Comparison of ENCODE assay signal across 27 mouse cellular contexts in the genomic region with DNA sequence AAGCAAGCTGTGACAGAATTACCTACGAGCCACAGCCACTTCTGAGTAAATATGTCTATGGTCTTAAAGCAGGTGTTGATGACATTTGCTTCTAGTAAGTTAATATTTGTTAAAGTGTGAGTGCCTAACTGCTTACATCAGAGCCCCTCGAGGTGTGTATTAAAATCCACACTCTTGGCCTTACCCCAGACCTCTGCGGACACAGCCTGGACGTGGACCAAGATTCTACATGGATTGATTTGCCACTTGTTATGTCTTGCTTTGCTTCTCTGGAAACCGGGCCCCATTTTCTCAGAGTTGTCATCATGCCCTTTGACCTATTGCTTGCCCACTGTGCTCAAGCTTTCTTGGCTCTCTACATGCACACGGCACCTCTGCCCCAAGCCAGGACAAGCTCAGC.
DNase-seq lines count a peak whose midpoint lies in the region; ATAC-seq and TF ChIP-seq lines count a peak whose summit lies in the region.
"Had no signal": no experiment of that assay in that cellular context is flagged by ENCODE, and none has a peak within 500 bp of the region (broad histone marks: within the 10 kb centered on the region; RNA-seq: fewer than 3 reads in every experiment).

No protein-coding gene starts in this region.

- no peak for TF ChIP-seq POLR2A in kidney, adult 2 months (IDR thresholded peaks at IDR 0.05; ENCODE audit: low read depth, low read length)
- no peak for TF ChIP-seq POLR2A in lung, adult 2 months (IDR thresholded peaks at IDR 0.05; ENCODE audit: borderline replicate concordance, extremely low read depth, low read depth, low read length)

- no peaks in the 10 kb centered on the region; the same call in 1 of the 2 replicates for H3K36me3 ChIP-seq in kidney, adult 2 months (ENCODE audit: control insufficient read depth, insufficient read depth, low read length)
- 0 out of 2 replicates have a peak, but pooled peaks cover 3% of the 10 kb centered on the region for H3K36me3 ChIP-seq in lung, embryonic 14.5 days (ENCODE audit: insufficient read depth)
- H3K36me3 ChIP-seq in midbrain, embryonic 11.5 days (ENCODE audit: control insufficient read depth, insufficient read depth, low read length) = no peaks in the 10 kb centered on the region
- no peaks in the 10 kb centered on the region for H3K36me3 ChIP-seq in midbrain, embryonic 10.5 days
- H3K36me3 ChIP-seq: embryonic facial prominence, embryonic 12.5 days; embryonic facial prominence, embryonic 15.5 days; forebrain, embryonic 15.5 days; G1E; heart, embryonic 12.5 days; heart, embryonic 15.5 days; hindbrain, embryonic 10.5 days; hindbrain, embryonic 13.5 days had no signal

- H3K4me3 ChIP-seq in kidney, adult 2 months (ENCODE audit: insufficient read depth, low read depth, low read length) = no peak overlapping the region
- no peak overlapping the region for H3K4me3 ChIP-seq in lung, embryonic 14.5 days (ENCODE audit: low read depth, low read length)
- H3K4me3 ChIP-seq in lung, adult 2 months (replicated peaks; ENCODE audit: extremely low read depth, low read depth, low read length) = no peak overlapping the region
- H3K4me3 ChIP-seq in midbrain, embryonic 11.5 days (ENCODE audit: low read depth, low read length) = no peak overlapping the region
- H3K4me3 ChIP-seq in midbrain, embryonic 10.5 days = no peak overlapping the region
- H3K4me3 ChIP-seq: embryonic facial prominence, embryonic 12.5 days; embryonic facial prominence, embryonic 15.5 days; forebrain, embryonic 15.5 days; heart, embryonic 12.5 days; heart, embryonic 15.5 days; hindbrain, embryonic 10.5 days; hindbrain, embryonic 13.5 days had no signal

- no peak overlapping the region for H3K9ac ChIP-seq in lung, embryonic 14.5 days
- no peak overlapping the region for H3K9ac ChIP-seq in midbrain, embryonic 11.5 days (ENCODE audit: low read length)
- H3K9ac ChIP-seq: embryonic facial prominence, embryonic 12.5 days; embryonic facial prominence, embryonic 15.5 days; forebrain, embryonic 15.5 days; heart, embryonic 12.5 days; heart, embryonic 15.5 days; hindbrain, embryonic 13.5 days had no signal

- peaks cover 3% of the 10 kb centered on the region for H3K4me1 ChIP-seq in kidney, adult 2 months (ENCODE audit: control insufficient read depth, insufficient read depth, low read length)
- no peaks in the 10 kb centered on the region for H3K4me1 ChIP-seq in lung, embryonic 14.5 days (ENCODE audit: insufficient read depth)
- H3K4me1 ChIP-seq in lung, adult 2 months (ENCODE audit: control insufficient read depth, insufficient read depth, low read length) = peaks cover 2% of the 10 kb centered on the region; the same call in 1 of the 2 replicates
- H3K4me1 ChIP-seq in midbrain, embryonic 11.5 days (ENCODE audit: control insufficient read depth, insufficient read depth, low read length) = peaks cover 4% of the 10 kb centered on the region
- peaks cover 13% of the 10 kb centered on the region for H3K4me1 ChIP-seq in midbrain, embryonic 10.5 days

- DNase-seq in kidney, adult 2 months = peak; percentile 23
- DNase-seq in kidney, adult 9 months = no peak
- DNase-seq in lung, embryonic 14.5 days = peak; percentile 5
- DNase-seq in lung, adult 2 months = no peak
- peak; percentile 54 for DNase-seq in midbrain, embryonic 11.5 days (ENCODE audit: low spot score, missing footprints)
- DNase-seq in midbrain, embryonic 10.5 days (ENCODE audit: low spot score) = no peak
- DNase-seq in ovary, postnatal 14 days (ENCODE audit: low spot score) = no peak
- DNase-seq: adrenal gland, adult 2 months; adrenal gland, postnatal 14 days; B cell, adult 2 months; cerebellum, adult 11 months; cerebellum, adult 2 months; cerebellum, adult 9-11 months; cerebellum, postnatal 25 days; gastrocnemius, postnatal 25 days; heart, adult 18-20 months; heart, postnatal 10 days; heart, postnatal 36 days had no signal

- WGBS in kidney, adult 2 months = 45% methylated on average over 6 of the region's 6 CpGs
- 52% methylated on average over 6 of the region's 6 CpGs for WGBS in lung, embryonic 14.5 days
- WGBS in lung, adult 2 months = 66% methylated on average over 6 of the region's 6 CpGs
- WGBS in midbrain, embryonic 11.5 days = 64% methylated on average over 6 of the region's 6 CpGs
- WGBS in midbrain, embryonic 10.5 days = 67% methylated on average over 6 of the region's 6 CpGs

- no peaks in the 10 kb centered on the region for H3K9me3 ChIP-seq in lung, embryonic 14.5 days (ENCODE audit: low read depth, low read length)
- H3K9me3 ChIP-seq in midbrain, embryonic 11.5 days (ENCODE audit: control insufficient read depth, low read length) = no peaks in the 10 kb centered on the region
- no peaks in the 10 kb centered on the region for H3K9me3 ChIP-seq in midbrain, embryonic 10.5 days (replicated peaks)
- H3K9me3 ChIP-seq: embryonic facial prominence, embryonic 12.5 days; embryonic facial prominence, embryonic 15.5 days; forebrain, embryonic 15.5 days; G1E; heart, embryonic 12.5 days; heart, embryonic 15.5 days; hindbrain, embryonic 10.5 days; hindbrain, embryonic 13.5 days had no signal

- no peaks in the 10 kb centered on the region for H3K27me3 ChIP-seq in kidney, adult 2 months (replicated peaks; ENCODE audit: control insufficient read depth, insufficient read depth, low read length)
- no peaks in the 10 kb centered on the region for H3K27me3 ChIP-seq in lung, embryonic 14.5 days (ENCODE audit: insufficient read depth, low read length)
- H3K27me3 ChIP-seq in midbrain, embryonic 11.5 days (ENCODE audit: control insufficient read depth, insufficient read depth, low read length) = no peaks in the 10 kb centered on the region
- H3K27me3 ChIP-seq in midbrain, embryonic 10.5 days (ENCODE audit: low read depth, poor library complexity, severe bottlenecking) = no peaks in the 10 kb centered on the region; the same call in 1 of the 2 replicates
- H3K27me3 ChIP-seq: CH12.LX; embryonic facial prominence, embryonic 12.5 days; embryonic facial prominence, embryonic 15.5 days; forebrain, embryonic 15.5 days; heart, embryonic 12.5 days; heart, embryonic 15.5 days; hindbrain, embryonic 13.5 days had no signal

- H3K4me2 ChIP-seq in lung, embryonic 14.5 days = no peak overlapping the region
- no peak overlapping the region for H3K4me2 ChIP-seq in midbrain, embryonic 11.5 days
- H3K4me2 ChIP-seq: embryonic facial prominence, embryonic 12.5 days; embryonic facial prominence, embryonic 15.5 days; forebrain, embryonic 15.5 days; heart, embryonic 12.5 days; heart, embryonic 15.5 days; hindbrain, embryonic 13.5 days had no signal

- TF ChIP-seq CTCF in kidney, adult 2 months (conservative IDR thresholded peaks at IDR 0.05; ENCODE audit: insufficient read depth, insufficient read length, low read depth, low read length) = no peak
- no peak for TF ChIP-seq CTCF in lung, embryonic 14.5 days (IDR thresholded peaks at IDR 0.05; ENCODE audit: low read depth)
- TF ChIP-seq CTCF in lung, adult 2 months (IDR thresholded peaks at IDR 0.05; ENCODE audit: insufficient read depth, low read length) = no peak

- no peak overlapping the region for H3K27ac ChIP-seq in kidney, adult 2 months (ENCODE audit: insufficient read depth, low read depth, low read length)
- H3K27ac ChIP-seq in lung, embryonic 14.5 days (ENCODE audit: low read depth) = no peak overlapping the region
- H3K27ac ChIP-seq in midbrain, embryonic 11.5 days (ENCODE audit: low read depth, low read length) = no peak overlapping the region
- no peak overlapping the region for H3K27ac ChIP-seq in midbrain, embryonic 10.5 days (replicated peaks)
- H3K27ac ChIP-seq: embryonic facial prominence, embryonic 12.5 days; embryonic facial prominence, embryonic 15.5 days; forebrain, embryonic 15.5 days; heart, embryonic 15.5 days; hindbrain, embryonic 10.5 days; hindbrain, embryonic 13.5 days had no signal

- no peak for ATAC-seq in lung, embryonic 14.5 days (ENCODE audit: insufficient read depth)
- no peak for ATAC-seq in midbrain, embryonic 11.5 days (ENCODE audit: low FRiP score)
- ATAC-seq: forebrain, embryonic 15.5 days had no signal

Comparison
In these comparisons a context has a peak if more than half of its experiments do, and no peak if none do; other contexts are left out.
1. DNase-seq: peak in kidney, adult 2 months (single experiment), lung, embryonic 14.5 days (single experiment) and midbrain, embryonic 11.5 days (single experiment); none in kidney, adult 9 months (single experiment), lung, adult 2 months (single experiment), midbrain, embryonic 10.5 days (single experiment) and ovary, postnatal 14 days (single experiment).